Mouse (Mus musculus) forebrain, postnatal 0 days (tissue): ENCODE measurements around the gene Lgr4. TPM values are rescaled to one million over a fixed set of nuclear protein-coding genes. Genes with fewer than 3 reads are reported as not detected.

Experiments
- ATAC-seq: fragments of 200-750 bp; cut with Nextera tagmentation; 2 replicates; pipeline ENCODE4 v1.8.0; 2017; ENCODE audit warnings: mild to moderate bottlenecking, moderate library complexity
- DNase-seq: peaks from one replicate; pipeline ENCODE4 v3.0.0-alpha.2; 2015
- H3K27ac ChIP-seq: fragments of 300-500 bp; sonication (generic); 2 replicates; pipeline ENCODE4 v1.5.1; 2014; ENCODE audit warnings: low read depth, mild to moderate bottlenecking, antibody characterized with exemption, low read length, moderate library complexity, mixed read lengths
- H3K27me3 ChIP-seq: fragments of 300-500 bp; sonication (generic); 2 replicates; pipeline ENCODE4 v1.6.1; 2014; ENCODE audit warnings: mild to moderate bottlenecking, low read length, mixed read lengths; ENCODE audit not compliant: insufficient read depth
- H3K36me3 ChIP-seq: fragments of 300-500 bp; sonication (generic); 2 replicates; pipeline ENCODE4 v1.6.1; 2014; ENCODE audit warnings: mild to moderate bottlenecking, moderate library complexity; ENCODE audit not compliant: insufficient read depth
- H3K4me1 ChIP-seq: fragments of 300-500 bp; sonication (generic); 2 replicates; pipeline ENCODE4 v1.6.1; 2014; ENCODE audit warnings: antibody characterized with exemption; ENCODE audit not compliant: insufficient read depth
- H3K4me2 ChIP-seq: fragments of 300-500 bp; sonication (generic); 2 replicates; pipeline ENCODE4 v1.6.1; 2014; ENCODE audit warnings: low read depth, mild to moderate bottlenecking, moderate library complexity
- H3K4me3 ChIP-seq: fragments of 300-500 bp; sonication (generic); 2 replicates; pipeline ENCODE4 v1.5.1; 2014; ENCODE audit warnings: low read depth, low read length, mixed read lengths
- H3K9ac ChIP-seq: fragments of 300-500 bp; sonication (generic); 2 replicates; pipeline ENCODE4 v1.6.1; 2014; ENCODE audit warnings: mild to moderate bottlenecking
- H3K9me3 ChIP-seq: fragments of 300-500 bp; sonication (generic); 2 replicates; pipeline ENCODE4 v1.6.1; 2016; ENCODE audit warnings: low read length
- CTCF ChIP-seq: sonication (generic); IDR thresholded peaks from 2 replicates; pipeline ENCODE4 v1.5.1; 2016; ENCODE audit warnings: antibody characterized with exemption, control low read depth, low read depth
- WGBS: fragments of 180-500 bp; shearing (Covaris S2); extraction: QIAGEN DNeasy Blood & Tissue Kit; methylation state at CpG from one replicate; pipeline ENCODE4 v1.1.7; 2014; 5-methylcytosine and 5-hydroxymethylcytosine counted together
- polyA plus RNA-seq: library from polyadenylated mRNA; unstranded; fragments of >200 nt; fragmentation: Nextera tagmentation; extraction: Ambion mirVana; gene quantifications from 2 replicates; pipeline ENCODE4 v1.2.1, GENCODE M21; 2015
- total RNA-seq: library from RNA; depleted of rRNA; stranded (reverse); fragments of >200 nt; gene quantifications from 2 replicates; pipeline ENCODE4 v1.2.3, GENCODE M21; 2014

The Lgr4 gene
- total and polyA plus RNA-seq, 2 experiments from 2014 or later = 5.6 to 26.7 TPM

GRCm38 (mm10) chr2:109985560-109985959 lies 68.1 kb downstream of the Lgr4 start:
- TF ChIP-seq CTCF = no peak
- Histone ChIP-seq H3K36me3 (no peaks in the 10 kb centered on the region), H3K9ac (no peak overlapping the region), H3K27ac (no peak overlapping the region), H3K9me3 (no peaks in the 10 kb centered on the region), H3K4me1 (no peaks in the 10 kb centered on the region), H3K4me2 (no peak overlapping the region), H3K27me3 (peaks cover 10% of the 10 kb centered on the region; the same call in 1 of the 2 replicates), H3K4me3 (no peak overlapping the region)
- no peak for DNase-seq
- ATAC-seq = no peak
- WGBS = 27% methylated on average over 9 of the region's 9 CpGs

- H3K27me3 ChIP-seq = peaks cover 10% of the 10 kb centered on the region; the same call in 1 of the 2 replicates
- H3K27ac ChIP-seq = no peak overlapping the region
- H3K4me3 ChIP-seq = no peak overlapping the region
- no peak for TF ChIP-seq CTCF
- no peaks in the 10 kb centered on the region for H3K9me3 ChIP-seq
- no peaks in the 10 kb centered on the region for H3K36me3 ChIP-seq
- DNase-seq (no peak), ATAC-seq (no peak)
- H3K4me1 ChIP-seq = no peaks in the 10 kb centered on the region
- H3K9ac ChIP-seq = no peak overlapping the region
- 63% methylated on average over 11 of the region's 11 CpGs for WGBS
- H3K4me2 ChIP-seq = no peak overlapping the region
Observed at GRCm38 (mm10) chr2:109986036-109986785, 68.8 kb downstream of the Lgr4 start.

DNA sequence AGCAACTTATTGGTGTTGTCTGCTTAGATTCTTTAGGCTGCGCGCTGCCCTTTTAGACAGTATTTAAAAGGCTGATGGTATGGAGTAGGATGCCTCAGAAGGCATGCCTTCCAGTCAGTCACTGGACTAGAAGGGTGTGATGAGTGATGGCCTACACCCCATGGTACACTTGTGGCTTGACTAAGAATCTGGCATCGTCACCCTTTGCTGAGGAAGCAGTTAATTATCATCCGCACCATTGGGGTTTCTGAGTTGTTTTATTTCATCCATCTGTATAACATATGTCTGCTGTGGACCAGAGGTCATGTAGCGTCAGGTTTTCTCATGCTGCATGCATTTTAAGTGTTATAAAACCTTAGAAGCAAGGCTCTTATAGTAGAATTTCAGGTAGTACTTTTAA lies 70.5 kb downstream of the Lgr4 start:
- Histone ChIP-seq H3K9me3 (no peaks in the 10 kb centered on the region), H3K9ac (no peak overlapping the region), H3K27ac (no peak overlapping the region), H3K4me3 (no peak overlapping the region), H3K36me3 (no peaks in the 10 kb centered on the region), H3K27me3 (peaks cover 10% of the 10 kb centered on the region; the same call in 1 of the 2 replicates), H3K4me2 (no peak overlapping the region), H3K4me1 (no peaks in the 10 kb centered on the region)
- 91% methylated on average over 5 of the region's 5 CpGs for WGBS
- TF ChIP-seq CTCF = no peak
- DNase-seq (no peak), ATAC-seq (no peak)

DNA sequence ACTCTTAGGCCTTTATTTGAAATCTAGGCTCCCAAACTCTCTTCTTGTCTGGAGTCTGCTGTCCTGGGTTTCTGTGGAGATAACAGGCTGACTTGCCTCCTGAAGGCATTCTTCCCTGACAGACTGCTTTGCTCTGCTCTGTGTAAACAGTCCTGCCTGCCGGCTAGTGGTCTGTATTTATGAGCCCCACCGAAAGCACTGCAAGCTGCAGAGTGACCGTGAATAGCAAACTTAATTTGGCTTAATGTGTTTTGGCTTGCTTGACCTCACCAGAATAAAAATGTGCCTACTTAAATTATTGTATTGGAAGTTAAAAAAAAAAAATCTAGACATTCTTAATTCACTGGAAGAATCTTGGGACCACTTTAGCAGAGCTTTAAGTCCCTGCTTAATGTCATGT lies 71.7 kb downstream of the Lgr4 start:
- Histone ChIP-seq H3K9ac (no peak overlapping the region), H3K9me3 (no peaks in the 10 kb centered on the region), H3K27me3 (peaks cover 10% of the 10 kb centered on the region; the same call in 1 of the 2 replicates), H3K36me3 (no peaks in the 10 kb centered on the region), H3K4me3 (no peak overlapping the region), H3K27ac (no peak overlapping the region), H3K4me2 (no peak overlapping the region), H3K4me1 (no peaks in the 10 kb centered on the region)
- no peak for DNase-seq
- no peak for TF ChIP-seq CTCF
- ATAC-seq = no peak
- 11% methylated on average over 3 of the region's 3 CpGs for WGBS

DNA sequence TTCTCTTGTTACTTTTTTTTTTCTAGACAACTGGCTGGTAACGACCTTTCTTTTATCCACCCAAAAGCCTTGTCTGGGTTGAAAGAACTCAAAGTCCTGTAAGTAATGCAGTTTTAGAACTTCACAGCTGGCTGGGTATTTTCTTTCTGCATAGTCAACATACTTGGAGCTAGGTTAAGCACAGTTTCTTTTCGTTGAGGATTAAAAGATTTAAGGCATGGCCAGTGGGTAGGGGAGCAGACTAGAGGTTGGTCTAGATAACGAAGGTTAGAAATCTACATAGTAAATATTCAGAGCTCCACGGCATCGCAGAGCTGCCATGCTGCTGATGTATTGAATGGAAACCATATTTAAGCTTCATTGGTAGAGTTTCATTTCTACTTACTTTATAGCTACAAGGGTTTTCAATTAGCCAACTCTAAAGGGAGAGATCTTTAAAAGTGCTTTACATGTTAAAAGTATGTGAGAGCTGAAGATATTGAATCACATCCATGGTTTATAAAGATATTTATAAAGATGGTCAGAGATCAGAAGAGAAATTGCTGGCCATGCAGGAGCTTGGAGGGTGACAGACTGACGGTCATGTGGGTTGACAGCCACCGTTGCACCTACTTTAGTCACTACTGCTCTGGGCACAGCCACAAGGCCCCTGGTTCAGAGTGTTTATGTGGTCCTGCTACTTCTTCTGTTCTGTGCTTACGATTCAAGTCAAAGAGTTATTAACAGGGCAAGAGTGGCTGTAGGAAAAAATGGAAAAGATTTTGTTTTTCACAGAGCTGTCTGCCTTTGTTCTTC lies 72.4 kb downstream of the Lgr4 start:
- Histone ChIP-seq H3K27ac (no peak overlapping the region), H3K9me3 (no peaks in the 10 kb centered on the region), H3K36me3 (no peaks in the 10 kb centered on the region), H3K27me3 (peaks cover 10% of the 10 kb centered on the region; the same call in 1 of the 2 replicates), H3K4me3 (no peak overlapping the region), H3K4me1 (no peaks in the 10 kb centered on the region), H3K9ac (no peak overlapping the region), H3K4me2 (no peak overlapping the region)
- DNase-seq (no peak), ATAC-seq (no peak)
- TF ChIP-seq CTCF = no peak
- 35% methylated on average over 8 of the region's 8 CpGs for WGBS

DNA sequence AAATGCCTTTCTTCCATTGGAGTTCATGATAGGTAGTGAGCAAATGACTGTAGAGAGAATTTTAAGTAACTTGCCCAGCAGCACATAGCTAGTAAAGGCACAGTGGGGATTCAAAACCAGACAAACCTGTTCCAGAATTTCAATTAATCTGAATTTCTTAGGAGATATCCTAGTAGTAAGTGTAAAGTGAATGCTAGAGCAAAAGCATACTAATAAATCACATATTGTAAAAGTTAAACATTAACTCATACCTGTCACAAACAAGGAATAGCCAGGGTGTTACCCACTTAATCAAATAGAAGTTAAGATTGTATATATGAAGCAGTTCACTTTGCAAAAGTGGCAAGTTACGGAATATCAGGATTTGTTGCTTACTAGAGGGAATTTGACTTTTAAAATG lies 74.3 kb downstream of the Lgr4 start:
- ATAC-seq = no peak
- no peaks in the 10 kb centered on the region for H3K9me3 ChIP-seq
- H3K4me3 ChIP-seq = no peak overlapping the region
- 81% methylated on average over 1 of the region's 1 CpGs for whole genome bisulfite sequencing
- H3K36me3 ChIP-seq = no peaks in the 10 kb centered on the region
- no peaks in the 10 kb centered on the region for H3K4me1 ChIP-seq
- DNase-seq = no peak
- no peak for TF ChIP-seq CTCF
- H3K27me3 ChIP-seq = peaks cover 10% of the 10 kb centered on the region; the same call in 1 of the 2 replicates
- no peak overlapping the region for H3K9ac ChIP-seq
- H3K4me2 ChIP-seq = no peak overlapping the region
- no peak overlapping the region for H3K27ac ChIP-seq

DNA sequence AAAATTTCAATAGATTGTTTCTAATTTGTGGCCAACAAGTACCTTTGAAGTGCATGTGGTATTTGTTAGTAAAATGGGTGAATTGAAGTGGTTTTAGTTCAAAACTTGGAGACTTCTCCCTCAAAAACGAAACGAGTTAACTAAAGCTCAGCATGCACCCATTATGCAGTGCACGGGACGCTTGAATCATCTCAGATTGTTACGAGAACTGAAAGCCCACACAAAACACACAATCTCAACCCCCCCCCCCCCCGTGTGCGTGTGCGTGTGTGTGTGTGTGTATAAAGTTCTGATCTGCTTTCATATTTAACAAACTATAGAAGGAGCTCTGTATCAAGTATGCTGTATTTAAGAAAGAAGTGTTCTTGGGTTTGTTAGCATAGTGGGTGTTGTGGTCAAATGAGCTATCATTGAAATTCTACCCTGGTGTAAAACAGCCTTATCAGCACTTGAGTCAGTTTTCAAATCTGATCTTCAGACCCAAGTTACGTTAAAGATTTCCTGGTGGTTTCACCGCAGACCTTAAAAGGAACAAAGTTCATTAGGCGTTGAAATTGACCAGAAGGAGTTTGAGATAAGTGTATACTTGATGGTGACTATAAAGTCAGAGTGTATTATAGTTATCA lies 75.1 kb downstream of the Lgr4 start:
- H3K9ac ChIP-seq = no peak overlapping the region
- no peaks in the 10 kb centered on the region for H3K36me3 ChIP-seq
- TF ChIP-seq CTCF = no peak
- no peak overlapping the region for H3K4me3 ChIP-seq
- peaks cover 10% of the 10 kb centered on the region; the same call in 1 of the 2 replicates for H3K27me3 ChIP-seq
- no peak overlapping the region for H3K4me2 ChIP-seq
- H3K9me3 ChIP-seq = no peaks in the 10 kb centered on the region
- no peak overlapping the region for H3K27ac ChIP-seq
- DNase-seq (no peak), ATAC-seq (no peak)
- 29% methylated on average over 11 of the region's 11 CpGs for WGBS
- no peaks in the 10 kb centered on the region for H3K4me1 ChIP-seq
